8 mouse cellular contexts compared by ENCODE assay signal in the genomic region with DNA sequence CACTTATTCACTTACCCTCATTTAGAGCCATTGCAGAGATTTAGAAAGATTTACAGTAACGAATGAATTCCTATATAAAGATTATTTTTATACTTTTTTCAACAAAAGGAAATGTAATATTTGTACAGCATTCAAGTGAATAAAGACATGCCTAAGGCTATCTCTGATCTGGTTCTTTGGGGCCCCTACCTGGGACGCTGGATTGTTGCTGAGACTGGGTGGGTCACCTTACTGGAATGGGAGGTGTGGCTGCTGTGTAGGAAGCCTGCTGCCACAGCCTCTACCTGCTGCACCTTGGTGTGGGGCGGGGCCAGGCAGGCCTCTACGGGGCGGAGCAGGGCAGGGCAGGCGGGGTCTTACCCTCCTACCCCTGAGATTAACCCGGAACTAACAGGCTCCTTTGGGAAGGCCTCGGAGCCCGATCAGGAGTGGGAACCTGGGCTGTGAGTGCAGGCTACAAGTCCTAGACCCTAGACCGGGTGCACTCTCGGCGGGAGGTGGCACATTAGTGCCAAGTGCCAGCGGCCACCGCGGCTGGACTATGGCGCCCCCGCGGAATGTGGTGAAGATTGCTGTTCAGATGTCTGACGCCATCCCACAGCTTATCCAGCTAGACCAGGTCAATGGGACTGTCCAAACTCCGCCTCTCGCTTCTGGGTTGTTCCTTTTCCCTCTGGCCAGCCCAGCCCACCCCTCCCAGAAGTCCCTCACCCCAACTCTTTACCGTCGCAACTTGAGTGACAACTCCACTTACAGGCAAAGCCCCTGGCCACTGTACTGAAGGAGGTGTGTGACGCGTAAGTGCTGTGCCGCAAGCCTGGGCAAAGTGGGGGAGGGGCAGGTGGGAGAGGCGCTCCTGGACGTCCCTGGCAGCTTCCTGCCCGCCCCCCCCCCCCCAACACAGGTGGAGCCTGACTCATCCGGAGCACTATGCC. TPM values are rescaled to one million over a fixed set of nuclear protein-coding genes. Genes with fewer than 3 reads are reported as not detected.
A peak's percentile ranks its signal among the peaks of the same experiment; 100 is the strongest.
DNase-seq lines count a peak whose midpoint lies in the region; ATAC-seq and TF ChIP-seq lines count a peak whose summit lies in the region.

TSS of gene Elmo3 (plus strand) at position 391 of the 935 bp plus-strand sequence.

- 7% methylated on average over 27 of the region's 30 CpGs for WGBS in cerebellum, adult 2 months
- 7% methylated on average over 30 of the region's 30 CpGs for WGBS in forebrain, embryonic 16.5 days
- 4% methylated on average over 30 of the region's 30 CpGs for WGBS in intestine, embryonic 16.5 days
- 16% methylated on average over 29 of the region's 30 CpGs for WGBS in liver, embryonic 12.5 days (ENCODE audit: insufficient replicate concordance)
- 9% methylated on average over 30 of the region's 30 CpGs for WGBS in midbrain, postnatal 0 days

- peak within 1 kb of the TSS; percentile 58 for H3K4me3 ChIP-seq in cerebellum, adult 2 months (replicated peaks; ENCODE audit: insufficient read depth, low read depth, low read length)
- no peak within 1 kb of the TSS; the same call in 1 of the 2 replicates for H3K4me3 ChIP-seq in forebrain, embryonic 16.5 days (replicated peaks; ENCODE audit: low read length)
- peak within 1 kb of the TSS; percentile 53 for H3K4me3 ChIP-seq in intestine, embryonic 16.5 days (ENCODE audit: low read length)
- peak within 1 kb of the TSS; percentile 28 for H3K4me3 ChIP-seq in liver, embryonic 12.5 days
- H3K4me3 ChIP-seq in midbrain, postnatal 0 days (ENCODE audit: low read depth, low read length), result peak within 1 kb of the TSS; percentile 10; the same call in 1 of the 2 replicates

- DNase-seq in ovary, postnatal 10 days (ENCODE audit: low spot score), result peak; percentile 42
- no peak for DNase-seq in ovary, adult 18-20 months (ENCODE audit: low spot score)
- peak; percentile 79 to 84 for DNase-seq in cerebellum, adult 2 months
- peak; percentile 55 for DNase-seq in midbrain, postnatal 0 days (ENCODE audit: low spot score)
- DNase-seq in thymus, postnatal 25 days, result peak; percentile 62

- TF ChIP-seq POLR2A in cerebellum, adult 2 months (IDR thresholded peaks at IDR 0.05; ENCODE audit: borderline replicate concordance, insufficient read depth, low read length), result no peak; the same call in 1 of the 2 replicates

- TF ChIP-seq CTCF in cerebellum, adult 2 months (IDR thresholded peaks at IDR 0.05; ENCODE audit: borderline replicate concordance, insufficient read depth, low read depth, low read length), result no peak; the same call in 1 of the 2 replicates
- TF ChIP-seq CTCF in midbrain, postnatal 0 days (IDR thresholded peaks at IDR 0.05), result peak; percentile 28; the same call in 1 of the 2 replicates

- H3K9ac ChIP-seq in forebrain, embryonic 16.5 days (replicated peaks; ENCODE audit: low read depth, low read length), result no peak within 1 kb of the TSS
- peak within 1 kb of the TSS; percentile 65 for H3K9ac ChIP-seq in intestine, embryonic 16.5 days (ENCODE audit: low read depth, low read length)
- peak within 1 kb of the TSS; percentile 56 for H3K9ac ChIP-seq in liver, embryonic 12.5 days
- H3K9ac ChIP-seq in midbrain, postnatal 0 days (replicated peaks; ENCODE audit: low read length, poor library complexity, severe bottlenecking), result peak within 1 kb of the TSS; percentile 44

- H3K4me2 ChIP-seq in forebrain, embryonic 16.5 days (ENCODE audit: low read length), result peak within 1 kb of the TSS; percentile 31
- peak within 1 kb of the TSS; percentile 63 for H3K4me2 ChIP-seq in intestine, embryonic 16.5 days (ENCODE audit: low read depth, low read length)
- peak within 1 kb of the TSS; percentile 56 for H3K4me2 ChIP-seq in liver, embryonic 12.5 days
- H3K4me2 ChIP-seq in midbrain, postnatal 0 days (ENCODE audit: low read depth, low read length, poor library complexity, severe bottlenecking), result peak within 1 kb of the TSS; percentile 47

- peak; percentile 15; the same call in 1 of the 2 replicates for ATAC-seq in forebrain, embryonic 16.5 days
- peak; percentile 97 for ATAC-seq in intestine, embryonic 16.5 days
- peak; percentile 75 for ATAC-seq in liver, embryonic 12.5 days
- peak; percentile 51 for ATAC-seq in midbrain, postnatal 0 days (ENCODE audit: low FRiP score)

- peaks cover 29% of the 10 kb centered on the region for H3K36me3 ChIP-seq in forebrain, embryonic 16.5 days (ENCODE audit: control insufficient read depth, insufficient read depth)
- peaks cover 20% of the 10 kb centered on the region for H3K36me3 ChIP-seq in intestine, embryonic 16.5 days (ENCODE audit: control insufficient read depth, insufficient read depth, low read length)
- peaks cover 100% of the 10 kb centered on the region for H3K36me3 ChIP-seq in liver, embryonic 12.5 days
- peaks cover 53% of the 10 kb centered on the region for H3K36me3 ChIP-seq in midbrain, postnatal 0 days (ENCODE audit: insufficient read depth, low read length)

- no peaks in the 10 kb centered on the region for H3K9me3 ChIP-seq in forebrain, embryonic 16.5 days (ENCODE audit: control insufficient read depth, low read length)
- H3K9me3 ChIP-seq in intestine, embryonic 16.5 days (ENCODE audit: control insufficient read depth, low read length), result no peaks in the 10 kb centered on the region
- H3K9me3 ChIP-seq in liver, embryonic 12.5 days (replicated peaks), result no peaks in the 10 kb centered on the region
- no peaks in the 10 kb centered on the region for H3K9me3 ChIP-seq in midbrain, postnatal 0 days (ENCODE audit: low read length)

- peaks cover 53% of the 10 kb centered on the region for H3K4me1 ChIP-seq in cerebellum, adult 2 months (ENCODE audit: control insufficient read depth, insufficient read depth, low read length)
- H3K4me1 ChIP-seq in forebrain, embryonic 16.5 days (replicated peaks; ENCODE audit: control insufficient read depth, insufficient read depth, low read length), result peaks cover 8% of the 10 kb centered on the region
- H3K4me1 ChIP-seq in intestine, embryonic 16.5 days (ENCODE audit: control insufficient read depth, insufficient read depth, low read length), result peaks cover 15% of the 10 kb centered on the region
- H3K4me1 ChIP-seq in liver, embryonic 12.5 days, result peaks cover 62% of the 10 kb centered on the region
- peaks cover 9% of the 10 kb centered on the region; the same call in 1 of the 2 replicates for H3K4me1 ChIP-seq in midbrain, postnatal 0 days (ENCODE audit: insufficient read depth, low read length)

- H3K27me3 ChIP-seq in cerebellum, adult 2 months (ENCODE audit: control insufficient read depth, insufficient read depth, low read length), result no peaks in the 10 kb centered on the region
- H3K27me3 ChIP-seq in forebrain, embryonic 16.5 days (replicated peaks; ENCODE audit: control insufficient read depth, insufficient read depth, low read length), result no peaks in the 10 kb centered on the region
- no peaks in the 10 kb centered on the region for H3K27me3 ChIP-seq in intestine, embryonic 16.5 days (replicated peaks; ENCODE audit: control insufficient read depth, insufficient read depth, low read length)
- no peaks in the 10 kb centered on the region for H3K27me3 ChIP-seq in liver, embryonic 12.5 days (replicated peaks)
- H3K27me3 ChIP-seq in midbrain, postnatal 0 days (ENCODE audit: insufficient read depth, low read length), result no peaks in the 10 kb centered on the region

- peak within 1 kb of the TSS; percentile 88 for H3K27ac ChIP-seq in cerebellum, adult 2 months (ENCODE audit: insufficient read depth, low read length)
- H3K27ac ChIP-seq in forebrain, embryonic 16.5 days (ENCODE audit: low read length), result no peak within 1 kb of the TSS
- H3K27ac ChIP-seq in intestine, embryonic 16.5 days (ENCODE audit: low read length), result peak within 1 kb of the TSS; percentile 84
- H3K27ac ChIP-seq in liver, embryonic 12.5 days, result peak within 1 kb of the TSS; percentile 72
- no peak within 1 kb of the TSS for H3K27ac ChIP-seq in midbrain, postnatal 0 days (ENCODE audit: low read depth, low read length)

RNA-seq across cellular contexts. Expression of gene Elmo3, which starts in this region (rescaled TPM):
- polyA plus RNA-seq in cerebellum, adult 2 months (2012; rRNA removed), result 12.4 and 15.2 TPM in 2 replicates
- polyA plus RNA-seq in forebrain, embryonic 16.5 days (2015; fragmentation: Nextera tagmentation; extraction: Ambion mirVana), result 0.76 and 1.3 TPM in 2 replicates
- 28.0 and 30.3 TPM in 2 replicates for polyA plus RNA-seq in intestine, embryonic 16.5 days (2015; fragmentation: Nextera tagmentation; extraction: Ambion mirVana)
- 2.7 and 3.0 TPM in 2 replicates for polyA plus RNA-seq in liver, embryonic 12.5 days (2016; fragmentation: Nextera tagmentation; extraction: Ambion mirVana)
- 0.71 and 1.3 TPM in 2 replicates for total RNA-seq in midbrain, postnatal 0 days (2014; rRNA removed)
- 0.81 and 1.3 TPM in 2 replicates for polyA plus RNA-seq in midbrain, postnatal 0 days (2015; fragmentation: Nextera tagmentation; extraction: Ambion mirVana)

Comparison
In these comparisons a context has a peak if more than half of its experiments do, and no peak if none do; other contexts are left out.
1. H3K27ac ChIP-seq: peak in cerebellum, adult 2 months (single experiment), intestine, embryonic 16.5 days (single experiment) and liver, embryonic 12.5 days (single experiment); none in forebrain, embryonic 16.5 days (single experiment) and midbrain, postnatal 0 days (single experiment).
2. ATAC-seq: peak in every context shown above with its lines; median percentile 97 in intestine, embryonic 16.5 days; 75 in liver, embryonic 12.5 days; 51 in midbrain, postnatal 0 days; 15 in forebrain, embryonic 16.5 days.
3. Peak in every context shown above with its lines, with median percentiles within 50 percentile points of each other: H3K4me2 ChIP-seq.